Mouse (Mus musculus) retina, embryonic 14.5 days (tissue): ENCODE measurements around the gene Gusb.

ENCODE experiments used
- DNase-seq: peaks from one replicate; pipeline ENCODE4 v3.0.0-alpha.2; 2015; ENCODE audit warnings: low spot score

Gene Gusb

GRCm38 (mm10) chr5:130023767-130024539, 21.1 kb upstream of the Gusb start:
- peak; percentile 94 for DNase-seq

DNA sequence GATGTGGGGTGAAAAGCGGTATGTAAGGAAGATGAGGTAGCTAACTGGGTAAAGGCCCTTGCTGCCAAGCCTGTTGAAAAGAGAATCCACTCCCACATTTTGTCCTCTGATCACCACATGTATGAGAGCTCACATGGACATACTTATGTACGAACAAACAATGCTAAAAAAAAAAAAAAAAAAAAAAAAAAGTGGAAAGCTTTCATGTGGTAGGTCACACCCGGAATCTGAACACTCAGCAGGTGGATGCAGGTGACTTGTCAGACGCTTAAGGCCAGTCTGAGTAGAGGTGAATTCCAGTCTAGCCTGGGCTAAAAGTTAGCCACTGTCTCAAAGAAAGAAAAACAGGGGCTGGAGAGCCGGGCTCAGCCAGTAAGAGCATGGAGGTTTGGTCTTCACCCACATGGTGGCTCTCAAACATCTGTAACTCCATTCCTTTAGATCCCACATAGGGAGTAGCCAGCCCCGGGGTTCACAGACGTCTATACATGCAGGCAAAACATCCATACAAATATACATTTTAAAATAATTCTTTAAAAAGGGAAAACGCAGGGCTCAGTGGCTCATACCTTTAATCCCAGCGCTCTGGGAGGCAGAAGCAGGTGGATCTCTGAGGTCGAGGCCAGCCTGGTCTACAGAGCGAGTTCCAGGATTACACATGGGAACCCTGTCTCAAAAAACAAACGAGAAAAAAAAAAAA, 20.4 kb upstream of the Gusb start:
- no peak for DNase-seq

DNA sequence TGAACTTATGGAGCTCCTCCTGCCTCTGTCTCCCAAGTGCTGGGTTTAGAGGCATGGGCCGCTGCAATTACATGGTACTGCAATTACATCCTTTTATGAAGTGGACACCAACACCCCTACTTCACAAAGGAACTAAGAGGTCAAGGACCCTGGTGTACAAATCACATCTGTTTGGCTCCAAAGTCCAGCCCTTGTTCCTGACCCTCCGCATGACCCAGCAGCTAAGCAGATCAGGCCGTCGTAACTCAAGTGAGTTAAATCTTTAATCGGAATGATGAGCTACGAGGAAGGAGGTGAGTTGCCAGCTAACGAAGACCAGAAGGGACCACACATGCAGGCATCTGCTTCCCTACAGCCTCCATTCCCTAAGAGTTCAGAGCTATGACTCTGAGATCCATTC, 19.5 kb upstream of the Gusb start:
- no peak for DNase-seq

- no peak for DNase-seq
These were observed 18.6 kb upstream of the Gusb start for GRCm38 (mm10) chr5:130021361-130021966.

- DNase-seq, result no peak
These were observed 16.6 kb upstream of the Gusb start for GRCm38 (mm10) chr5:130019461-130019860.

GRCm38 (mm10) chr5:130015104-130015503, 12.3 kb upstream of the Gusb start:
- no peak for DNase-seq

GRCm38 (mm10) chr5:130010961-130011360, 8.1 kb upstream of the Gusb start:
- no peak for DNase-seq

- no peak for DNase-seq
These were observed 6.9 kb upstream of the Gusb start for GRCm38 (mm10) chr5:130009784-130010183.

GRCm38 (mm10) chr5:130008034-130008590, 5.3 kb upstream of the Gusb start:
- no peak for DNase-seq

DNA sequence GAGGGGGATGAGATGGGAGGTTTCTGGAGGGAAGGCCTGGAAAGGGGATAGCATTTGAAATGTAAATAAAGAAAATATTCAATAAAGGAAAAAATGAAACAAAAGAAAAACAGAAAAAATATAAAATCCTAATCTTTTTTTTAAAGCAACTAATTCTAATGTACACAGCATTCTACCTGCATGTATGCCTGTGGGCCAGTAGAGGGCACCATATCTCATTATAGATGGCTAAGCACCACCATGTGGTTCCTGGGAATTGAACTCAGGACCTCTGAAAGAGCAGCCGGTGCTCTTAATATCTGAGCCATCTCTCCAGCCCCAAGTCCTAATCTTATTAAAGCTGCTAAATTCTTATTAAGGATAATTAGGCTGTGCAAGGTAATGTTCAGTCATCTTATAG, 4.5 kb upstream of the Gusb start:
- no peak for DNase-seq

DNA sequence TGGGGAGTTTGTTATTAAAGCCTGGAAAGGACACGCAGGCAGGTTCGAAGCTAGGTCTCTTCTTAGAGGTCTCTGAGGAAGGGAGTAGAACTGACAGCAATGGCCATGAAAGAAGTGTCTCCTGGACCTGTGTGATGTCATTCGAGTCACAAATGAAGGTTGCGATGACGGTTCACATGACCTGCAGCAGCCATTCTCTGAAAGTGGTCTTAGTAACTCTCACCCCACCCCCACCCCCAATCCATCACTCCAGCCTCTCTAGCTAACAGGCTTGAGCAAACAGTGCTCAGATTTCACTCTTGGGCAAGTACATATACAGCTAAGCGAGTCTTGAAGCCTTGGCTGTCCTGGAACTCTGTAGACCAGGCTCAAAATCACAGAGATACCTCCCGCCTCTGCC, 380 bp upstream of the Gusb start:
- no peak for DNase-seq

DNA sequence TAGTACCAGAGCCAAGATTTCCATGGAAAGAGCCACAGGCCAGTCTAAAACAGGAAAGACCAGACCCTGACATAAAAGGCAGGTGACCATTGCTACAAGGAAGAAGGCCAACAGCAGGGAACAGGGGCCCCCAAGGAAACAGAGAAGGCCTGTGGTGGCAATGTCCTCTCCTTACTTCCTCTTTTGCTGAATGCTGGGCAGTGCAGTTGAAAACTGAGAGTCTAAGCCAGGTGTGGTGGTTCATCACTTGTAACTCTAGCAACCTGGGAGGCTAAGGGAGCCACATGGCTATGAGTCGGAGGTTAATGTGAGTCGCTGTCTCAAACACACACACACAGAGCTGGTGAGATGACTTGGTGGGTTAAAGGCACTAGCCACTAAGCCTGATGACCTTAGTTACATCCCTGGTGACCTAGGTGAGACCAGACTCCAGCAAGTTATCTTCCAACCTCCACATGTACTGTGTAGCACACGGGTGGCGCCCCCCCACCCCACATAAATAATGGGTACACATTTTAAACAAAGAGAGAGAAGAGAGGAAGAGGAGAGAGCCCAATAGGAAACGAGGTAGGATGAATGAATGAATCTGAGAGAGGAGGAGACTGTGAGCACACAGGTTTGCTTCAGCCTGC, 1.4 kb downstream of the Gusb start:
- no peak for DNase-seq

- no peak for DNase-seq
These were observed 2.1 kb downstream of the Gusb start for GRCm38 (mm10) chr5:130000735-130001134.

DNA sequence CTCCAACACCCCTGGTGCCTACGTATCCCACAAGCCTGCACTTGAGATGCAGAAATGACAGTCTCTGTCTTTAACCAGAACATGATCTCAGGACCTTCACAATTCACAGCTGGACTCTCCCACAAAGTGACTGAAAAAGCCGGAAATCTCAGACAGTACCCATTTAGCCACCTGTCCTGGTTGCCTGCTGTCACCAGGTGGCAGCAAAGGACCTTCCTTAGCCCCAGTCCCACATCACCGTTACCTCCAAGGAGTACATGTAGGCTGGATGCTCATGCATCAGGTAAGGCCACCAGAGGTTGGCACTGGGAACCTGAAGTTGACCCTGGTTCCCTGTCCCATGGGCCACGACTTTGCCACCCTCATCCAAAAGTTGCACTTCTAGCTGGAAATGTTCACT, 3.8 kb downstream of the Gusb start:
- peak; percentile 77 for DNase-seq

GRCm38 (mm10) chr5:129997700-129998099, 5.1 kb downstream of the Gusb start:
- no peak for DNase-seq

DNA sequence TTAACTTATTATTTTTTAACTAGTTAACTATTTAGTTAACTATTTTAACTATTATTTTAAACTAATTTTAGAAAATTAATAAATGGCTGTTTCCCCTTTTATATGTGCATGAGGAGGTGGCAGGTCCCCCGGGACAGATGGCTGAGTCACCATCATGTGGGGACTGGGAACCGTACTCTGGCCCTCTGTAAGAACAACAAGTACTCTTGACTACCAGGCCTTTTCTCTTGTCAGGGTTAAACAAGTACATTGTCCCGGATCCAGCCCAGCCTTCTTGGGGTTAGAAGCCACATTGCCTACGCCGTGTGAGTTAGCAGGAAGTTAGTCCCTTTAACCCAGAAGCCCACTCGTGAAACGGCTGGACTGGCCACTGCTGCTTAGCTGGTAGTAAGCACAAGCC, 7.9 kb downstream of the Gusb start:
- DNase-seq, result no peak

DNA sequence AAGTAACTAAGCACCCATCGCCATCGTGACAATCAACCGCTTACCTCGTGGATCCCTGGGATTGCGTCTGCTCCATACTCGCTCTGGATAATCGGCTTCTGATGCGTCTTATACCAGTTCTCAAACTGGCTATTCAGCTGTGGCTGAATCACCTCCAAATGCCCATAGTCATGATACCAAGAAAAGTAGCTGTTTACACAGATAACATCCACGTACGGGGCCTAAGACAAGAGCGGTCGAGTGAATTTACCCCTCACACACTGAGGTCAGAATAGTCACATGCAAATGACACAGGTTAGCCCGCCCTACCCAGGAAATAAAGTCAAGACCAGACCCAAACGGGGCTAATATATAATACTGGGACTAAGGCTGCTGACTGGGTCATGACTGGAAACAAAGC, 9.5 kb downstream of the Gusb start:
- no peak for DNase-seq

DNA sequence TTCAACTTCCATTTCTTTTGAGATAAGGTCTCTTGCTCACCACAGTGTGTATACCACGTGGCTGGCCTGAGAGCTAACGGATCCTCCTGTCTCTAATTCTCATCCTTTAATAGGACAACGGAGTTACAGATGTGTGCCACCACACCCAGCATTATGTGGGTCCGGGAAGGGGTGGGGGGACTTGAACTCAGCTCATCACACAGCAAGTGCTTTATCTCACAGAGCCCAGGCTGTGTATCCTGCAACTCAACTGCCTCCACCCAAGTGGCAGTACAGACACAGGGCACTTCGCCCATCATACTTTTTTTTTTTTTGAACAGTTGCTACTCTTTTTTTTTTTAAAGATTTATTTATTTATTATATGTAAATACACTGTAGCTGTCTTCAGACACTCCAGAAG, 11.0 kb downstream of the Gusb start:
- DNase-seq, result no peak

DNA sequence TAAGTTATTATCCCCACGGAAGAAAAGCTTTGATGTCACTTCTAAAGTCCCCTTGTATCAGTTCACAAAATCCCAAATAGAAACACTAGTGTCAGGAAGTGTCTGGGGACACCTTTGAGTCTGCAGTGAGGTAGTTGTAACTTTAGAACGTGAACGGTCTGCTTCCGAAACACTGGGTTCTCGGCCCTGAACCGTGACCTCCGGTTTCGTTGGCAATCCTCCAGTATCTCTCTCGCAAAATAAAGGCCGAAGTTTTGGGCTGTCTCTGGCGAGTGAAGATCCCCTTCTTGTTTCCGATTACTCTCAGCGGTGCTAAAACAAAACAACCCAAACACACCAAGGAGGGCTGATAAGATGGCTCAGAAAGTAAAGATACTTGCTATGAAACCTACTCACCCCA, 13.5 kb downstream of the Gusb start:
- DNase-seq, result no peak

DNA sequence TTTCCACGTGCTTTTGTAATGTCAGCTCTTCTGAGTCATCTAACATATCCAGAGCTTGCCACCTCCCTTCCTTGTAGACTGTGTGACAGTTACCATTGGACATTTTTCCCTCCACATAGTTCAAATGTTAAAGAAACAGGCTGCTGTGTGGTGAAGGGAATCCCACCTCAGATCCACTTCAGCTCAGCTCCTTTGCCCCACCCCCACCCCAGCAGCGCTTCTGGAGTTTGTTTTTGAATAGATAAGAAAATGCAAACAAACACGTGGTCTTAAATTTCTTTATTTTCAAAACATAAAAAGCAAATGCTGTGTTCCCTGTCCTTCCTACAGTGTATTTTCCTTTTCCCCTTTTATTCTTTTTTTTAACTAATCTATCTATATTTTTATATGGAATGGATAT, 22.6 kb downstream of the Gusb start:
- no peak for DNase-seq

GRCm38 (mm10) chr5:129978608-129979007, 24.2 kb downstream of the Gusb start:
- no peak for DNase-seq

DNA sequence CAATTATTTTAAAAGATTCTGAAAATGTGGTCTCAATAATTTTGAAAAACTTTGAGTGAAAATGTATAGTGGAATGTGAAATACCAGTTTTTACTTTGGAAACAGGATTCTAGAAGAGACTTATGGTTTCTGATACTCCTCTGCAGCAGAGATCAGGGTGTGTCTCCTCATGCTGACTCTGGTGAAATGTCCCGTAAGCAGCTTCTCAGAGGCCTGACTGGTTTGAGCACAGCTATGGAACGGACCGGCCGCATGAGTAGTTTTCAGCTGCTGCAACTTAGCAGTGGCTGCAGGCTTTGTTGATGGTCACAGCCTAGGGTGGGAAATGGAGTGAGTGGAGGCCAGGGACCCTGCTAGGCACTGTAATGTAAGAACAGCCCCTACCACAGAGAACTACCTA, 25.1 kb downstream of the Gusb start:
- no peak for DNase-seq
